Mouse (Mus musculus): ENCODE results near the gene Capn5. TPM values are rescaled to one million over a fixed set of nuclear protein-coding genes. Genes with fewer than 3 reads are reported as not detected.

Capn5 gene
- polyA plus RNA-seq, 1 experiment from 2014 or later = 14.1 TPM

DNA sequence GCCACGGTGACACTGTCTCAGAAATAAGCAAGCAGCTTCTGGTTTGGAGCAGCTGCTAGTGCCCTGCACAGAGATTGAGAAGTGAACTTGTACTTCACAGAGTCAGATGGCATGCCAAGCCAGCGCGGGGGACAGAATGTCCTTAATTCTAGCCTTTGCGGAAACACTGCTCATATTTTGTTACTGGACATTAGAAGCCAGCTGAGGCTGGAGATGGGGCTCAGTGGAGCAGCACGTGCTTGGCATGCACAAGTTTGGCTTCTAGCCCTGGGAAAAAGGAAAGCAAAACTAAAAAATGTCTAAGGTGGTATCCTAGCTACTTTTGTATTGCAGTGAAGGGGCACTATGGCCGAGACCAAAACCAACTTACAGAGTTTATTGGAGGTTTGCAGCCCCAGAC, 7.3 kb upstream of the Capn5 start:
- Histone ChIP-seq H3K4me3 (ENCODE audit: low read depth, low read length) (no peak overlapping the region), H3K36me3 (ENCODE audit: control insufficient read depth, insufficient read depth) (no peaks in the 10 kb centered on the region), H3K4me2 (ENCODE audit: low read depth, low read length) (no peak overlapping the region), H3K27me3 (ENCODE audit: control insufficient read depth, insufficient read depth, low read depth, low read length) (no peaks in the 10 kb centered on the region), H3K9me3 (replicated peaks; ENCODE audit: control insufficient read depth, low read length) (no peaks in the 10 kb centered on the region), H3K4me1 (ENCODE audit: control insufficient read depth, low read depth, low read length) (peaks cover 6% of the 10 kb centered on the region), H3K9ac (ENCODE audit: low read depth, low read length) (no peak overlapping the region), H3K27ac (ENCODE audit: low read length) (no peak overlapping the region)
- no peak for ATAC-seq (ENCODE audit: low read depth)
- WGBS (ENCODE audit: insufficient replicate concordance) = 77% methylated on average over 6 of the region's 6 CpGs

DNA sequence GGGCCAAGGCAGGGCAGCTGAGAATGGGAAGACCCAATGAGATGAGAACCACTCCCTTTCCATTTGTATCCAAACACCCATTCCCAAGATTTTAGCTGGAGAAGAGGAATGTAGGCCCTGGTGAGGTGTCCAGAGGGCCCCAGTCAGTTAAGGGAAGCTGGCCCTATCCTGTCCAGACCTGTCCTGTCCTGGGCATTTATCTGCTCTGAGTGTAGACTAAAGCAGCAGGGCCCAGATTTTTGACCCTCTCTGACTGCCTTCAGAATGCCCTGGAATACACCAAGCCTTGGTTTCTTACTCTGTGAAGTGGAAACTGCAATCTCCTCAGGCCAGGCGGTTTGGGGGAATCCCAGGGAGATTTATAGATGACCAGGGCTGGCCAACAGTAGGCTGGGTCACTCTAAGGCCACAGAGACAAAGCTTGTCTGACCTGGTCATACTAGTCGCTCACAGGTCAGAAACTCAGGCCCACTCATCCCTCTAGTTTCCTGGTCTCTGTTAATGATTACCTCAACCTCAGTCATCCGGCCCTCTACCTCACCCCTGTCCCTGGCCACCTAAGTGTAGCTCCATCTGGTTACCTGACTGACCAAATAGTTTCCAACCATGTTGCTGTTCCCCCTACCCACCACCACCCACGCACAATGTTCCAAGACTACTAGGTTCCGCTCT, 622 bp upstream of the Capn5 start:
- 70% methylated on average over 5 of the region's 5 CpGs for WGBS (ENCODE audit: insufficient replicate concordance)
- Histone ChIP-seq H3K9me3 (replicated peaks; ENCODE audit: control insufficient read depth, low read length) (no peaks in the 10 kb centered on the region), H3K27me3 (ENCODE audit: control insufficient read depth, insufficient read depth, low read depth, low read length) (no peaks in the 10 kb centered on the region), H3K36me3 (ENCODE audit: control insufficient read depth, insufficient read depth) (no peaks in the 10 kb centered on the region), H3K4me2 (ENCODE audit: low read depth, low read length) (peak overlapping the region; percentile 92), H3K4me1 (ENCODE audit: control insufficient read depth, low read depth, low read length) (peaks cover 48% of the 10 kb centered on the region), H3K4me3 (ENCODE audit: low read depth, low read length) (peak overlapping the region; percentile 93), H3K9ac (ENCODE audit: low read depth, low read length) (peak overlapping the region; percentile 83), H3K27ac (ENCODE audit: low read length) (peak overlapping the region; percentile 92)
- ATAC-seq (ENCODE audit: low read depth) = peak; percentile 14

DNA sequence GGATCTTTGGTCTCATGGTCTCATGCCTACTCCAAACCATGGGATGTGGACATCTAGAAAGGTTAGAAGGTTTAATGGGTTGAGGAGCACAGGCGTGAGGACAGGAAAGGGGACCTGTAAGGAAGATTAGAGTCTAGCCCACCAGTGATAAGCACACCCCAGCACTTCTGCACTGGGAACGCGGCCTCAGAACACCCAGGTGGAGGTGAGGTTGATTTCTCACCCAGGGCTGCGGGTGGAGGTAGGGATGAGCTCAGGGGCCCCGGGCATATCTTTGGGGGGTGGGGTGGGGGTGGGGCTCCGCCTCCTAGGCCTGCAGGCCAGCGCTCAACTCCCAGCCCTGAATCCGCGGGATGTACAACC, 527 bp downstream of the Capn5 start:
- H3K36me3 ChIP-seq (ENCODE audit: control insufficient read depth, insufficient read depth) = no peaks in the 10 kb centered on the region
- ATAC-seq (ENCODE audit: low read depth) = no peak
- peak overlapping the region; percentile 89 for H3K9ac ChIP-seq (ENCODE audit: low read depth, low read length)
- under 1% methylated on average over 9 of the region's 9 CpGs for WGBS (ENCODE audit: insufficient replicate concordance)
- H3K27ac ChIP-seq (ENCODE audit: low read length) = peak overlapping the region; percentile 92
- no peaks in the 10 kb centered on the region for H3K27me3 ChIP-seq (ENCODE audit: control insufficient read depth, insufficient read depth, low read depth, low read length)
- H3K4me2 ChIP-seq (ENCODE audit: low read depth, low read length) = peak overlapping the region; percentile 92
- H3K4me3 ChIP-seq (ENCODE audit: low read depth, low read length) = peak overlapping the region; percentile 93
- no peaks in the 10 kb centered on the region for H3K9me3 ChIP-seq (replicated peaks; ENCODE audit: control insufficient read depth, low read length)
- peaks cover 60% of the 10 kb centered on the region for H3K4me1 ChIP-seq (ENCODE audit: control insufficient read depth, low read depth, low read length)

DNA sequence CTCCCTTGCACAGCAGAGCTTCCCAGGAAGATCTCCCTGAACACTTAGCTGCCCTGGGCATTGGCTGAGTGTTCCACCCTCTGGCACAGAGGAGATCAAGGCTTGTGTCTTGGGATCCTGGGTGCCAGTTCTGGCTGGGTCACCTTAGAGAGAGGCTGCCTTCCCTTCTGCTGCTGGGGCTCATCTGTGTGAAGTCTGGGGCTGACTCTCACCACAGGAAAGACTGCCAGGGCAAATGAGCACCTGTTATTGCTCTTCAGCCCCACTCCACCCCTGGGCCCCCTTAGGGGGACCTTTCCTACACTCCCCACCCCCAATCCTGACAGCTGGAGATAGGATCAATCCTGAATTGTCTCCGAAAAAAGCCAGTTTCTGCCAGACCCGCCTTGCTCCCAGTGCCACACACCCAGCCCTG, 996 bp downstream of the Capn5 start:
- H3K4me1 ChIP-seq (ENCODE audit: control insufficient read depth, low read depth, low read length) = peaks cover 64% of the 10 kb centered on the region
- no peak for ATAC-seq (ENCODE audit: low read depth)

DNA sequence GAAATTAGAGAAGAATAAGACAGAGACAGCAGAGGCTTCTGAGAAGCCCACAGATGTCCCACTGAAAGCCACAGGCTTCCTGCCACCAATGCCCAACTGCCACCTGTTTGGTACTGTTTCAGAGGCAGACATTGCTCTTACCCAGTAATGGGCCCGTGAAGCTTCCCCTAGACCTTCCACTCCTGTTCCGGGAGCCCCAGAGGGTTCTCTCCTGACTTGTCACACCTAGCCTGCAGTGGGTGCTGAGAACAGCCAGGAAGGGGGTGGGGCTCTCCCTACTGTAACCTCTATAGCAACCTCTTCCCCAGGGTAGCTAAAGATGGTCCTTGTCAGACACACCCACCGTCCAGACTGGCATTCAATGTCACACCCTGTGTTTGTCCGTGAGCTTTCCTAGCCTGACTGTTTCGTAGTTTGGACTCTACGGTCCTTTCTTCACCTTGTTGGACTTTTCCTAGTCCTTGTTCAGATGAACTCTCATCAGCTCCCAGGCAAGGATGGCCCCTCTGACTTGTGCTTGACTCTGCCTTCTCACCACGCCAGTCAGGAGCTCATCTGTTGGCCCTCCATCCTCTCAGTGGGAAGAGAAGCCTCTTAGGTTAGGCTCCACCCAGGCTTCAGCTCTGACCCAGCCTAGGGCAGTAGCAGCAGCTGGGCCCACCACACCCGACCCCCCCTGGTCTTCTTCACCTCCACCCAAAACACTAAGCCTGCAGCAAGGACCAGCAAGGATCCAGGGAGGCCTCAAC, 1.6 kb downstream of the Capn5 start:
- peaks cover 70% of the 10 kb centered on the region for H3K4me1 ChIP-seq (ENCODE audit: control insufficient read depth, low read depth, low read length)
- WGBS (ENCODE audit: insufficient replicate concordance) = 26% methylated on average over 8 of the region's 8 CpGs

More for the DNA sequence above, 996 bp downstream of the Capn5 start:
- H3K9me3 ChIP-seq (replicated peaks; ENCODE audit: control insufficient read depth, low read length) = no peaks in the 10 kb centered on the region
- H3K4me3 ChIP-seq (ENCODE audit: low read depth, low read length) = peak overlapping the region; percentile 93
- peak overlapping the region; percentile 92 for H3K27ac ChIP-seq (ENCODE audit: low read length)
- H3K36me3 ChIP-seq (ENCODE audit: control insufficient read depth, insufficient read depth) = no peaks in the 10 kb centered on the region
- peak overlapping the region; percentile 89 for H3K9ac ChIP-seq (ENCODE audit: low read depth, low read length)
- WGBS (ENCODE audit: insufficient replicate concordance) = 30% methylated on average over 2 of the region's 2 CpGs
- H3K27me3 ChIP-seq (ENCODE audit: control insufficient read depth, insufficient read depth, low read depth, low read length) = no peaks in the 10 kb centered on the region
- H3K4me2 ChIP-seq (ENCODE audit: low read depth, low read length) = peak overlapping the region; percentile 92

DNA sequence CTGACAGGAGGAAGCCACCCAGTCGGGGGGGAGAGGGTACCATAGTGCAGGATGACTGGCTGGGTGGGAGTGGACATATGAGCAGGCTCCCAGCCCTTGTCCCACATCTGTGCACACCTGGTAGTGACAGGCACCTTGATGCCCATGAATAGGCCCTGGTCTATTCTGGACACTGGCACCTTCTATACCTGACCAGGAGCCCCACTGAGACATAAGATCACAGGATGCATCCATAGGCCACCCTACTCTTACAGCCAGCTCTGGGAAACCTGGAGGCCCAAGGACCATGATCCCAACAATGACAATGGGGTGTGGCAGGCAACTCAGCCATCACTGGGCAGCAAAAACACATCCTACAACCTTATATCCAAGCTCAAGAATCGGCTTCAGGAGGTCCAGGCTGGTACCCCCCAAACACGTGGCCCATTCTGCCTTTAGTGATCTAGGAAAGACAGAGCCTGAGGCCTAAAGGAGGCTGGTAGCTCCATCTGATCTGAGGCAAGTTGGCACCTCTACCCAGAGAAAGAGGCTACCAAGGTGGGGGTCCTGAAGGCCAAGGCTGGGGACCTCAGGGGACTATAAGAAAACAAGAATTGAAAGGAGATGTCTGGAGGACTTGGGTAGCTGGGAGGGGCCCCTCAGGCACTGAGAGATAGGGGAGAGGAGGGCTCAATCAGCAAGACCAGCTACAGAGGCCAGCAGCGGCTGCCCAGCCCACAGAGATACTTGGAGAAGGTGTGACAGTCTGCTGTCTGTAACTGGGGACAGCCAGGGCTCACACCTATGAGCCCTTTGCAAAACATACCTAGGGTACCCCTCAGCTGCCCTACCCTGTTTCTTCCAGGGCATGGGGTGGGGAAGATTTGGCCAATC, 3.0 kb downstream of the Capn5 start:
- H3K9ac ChIP-seq (ENCODE audit: low read depth, low read length) = peak overlapping the region; percentile 89
- H3K27me3 ChIP-seq (ENCODE audit: control insufficient read depth, insufficient read depth, low read depth, low read length) = no peaks in the 10 kb centered on the region
- 43% methylated on average over 4 of the region's 4 CpGs for WGBS (ENCODE audit: insufficient replicate concordance)
- H3K4me1 ChIP-seq (ENCODE audit: control insufficient read depth, low read depth, low read length) = peaks cover 84% of the 10 kb centered on the region
- H3K27ac ChIP-seq (ENCODE audit: low read length) = peak overlapping the region; percentile 92
- H3K4me2 ChIP-seq (ENCODE audit: low read depth, low read length) = peak overlapping the region; percentile 92
- H3K4me3 ChIP-seq (ENCODE audit: low read depth, low read length) = peak overlapping the region; percentile 57
- H3K9me3 ChIP-seq (replicated peaks; ENCODE audit: control insufficient read depth, low read length) = no peaks in the 10 kb centered on the region
- no peaks in the 10 kb centered on the region for H3K36me3 ChIP-seq (ENCODE audit: control insufficient read depth, insufficient read depth)
- ATAC-seq (ENCODE audit: low read depth) = peak; percentile 69

More for the DNA sequence above, 1.6 kb downstream of the Capn5 start:
- H3K27ac ChIP-seq (ENCODE audit: low read length) = peak overlapping the region; percentile 92
- peak; percentile 42 for ATAC-seq (ENCODE audit: low read depth)
- no peaks in the 10 kb centered on the region for H3K27me3 ChIP-seq (ENCODE audit: control insufficient read depth, insufficient read depth, low read depth, low read length)
- H3K9me3 ChIP-seq (replicated peaks; ENCODE audit: control insufficient read depth, low read length) = no peaks in the 10 kb centered on the region
- H3K4me3 ChIP-seq (ENCODE audit: low read depth, low read length) = peak overlapping the region; percentile 93
- no peaks in the 10 kb centered on the region for H3K36me3 ChIP-seq (ENCODE audit: control insufficient read depth, insufficient read depth)
- peak overlapping the region; percentile 92 for H3K4me2 ChIP-seq (ENCODE audit: low read depth, low read length)
- peak overlapping the region; percentile 89 for H3K9ac ChIP-seq (ENCODE audit: low read depth, low read length)

DNA sequence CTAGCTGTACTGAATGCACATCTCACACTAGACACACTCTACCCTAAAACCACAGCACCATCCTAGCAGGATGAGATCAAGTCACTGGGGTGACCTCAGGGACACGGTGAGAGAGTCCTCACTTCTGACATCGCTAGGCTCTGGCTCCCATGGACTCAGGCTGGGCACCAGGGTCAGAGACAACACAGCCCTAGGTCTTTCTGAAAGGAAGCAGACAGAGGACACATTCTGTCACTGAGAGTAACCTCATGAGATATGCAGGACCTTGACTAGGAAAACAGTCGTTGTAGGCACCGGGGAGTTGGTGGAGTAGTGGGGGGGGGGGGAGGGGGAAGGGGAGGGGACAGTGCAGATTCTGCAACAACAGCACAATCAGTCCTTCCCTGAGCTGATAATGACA, 4.7 kb downstream of the Capn5 start:
- peak overlapping the region; percentile 53 for H3K9ac ChIP-seq (ENCODE audit: low read depth, low read length)
- no peaks in the 10 kb centered on the region for H3K9me3 ChIP-seq (replicated peaks; ENCODE audit: control insufficient read depth, low read length)
- no peaks in the 10 kb centered on the region for H3K27me3 ChIP-seq (ENCODE audit: control insufficient read depth, insufficient read depth, low read depth, low read length)
- H3K27ac ChIP-seq (ENCODE audit: low read length) = peak overlapping the region; percentile 92
- peaks cover 82% of the 10 kb centered on the region for H3K4me1 ChIP-seq (ENCODE audit: control insufficient read depth, low read depth, low read length)
- ATAC-seq (ENCODE audit: low read depth) = no peak
- H3K36me3 ChIP-seq (ENCODE audit: control insufficient read depth, insufficient read depth) = no peaks in the 10 kb centered on the region
- peak overlapping the region; percentile 4; the same call in 1 of the 2 replicates for H3K4me3 ChIP-seq (ENCODE audit: low read depth, low read length)
- WGBS (ENCODE audit: insufficient replicate concordance) = 15% methylated on average over 4 of the region's 4 CpGs
- H3K4me2 ChIP-seq (ENCODE audit: low read depth, low read length) = peak overlapping the region; percentile 32; the same call in 1 of the 2 replicates

DNA sequence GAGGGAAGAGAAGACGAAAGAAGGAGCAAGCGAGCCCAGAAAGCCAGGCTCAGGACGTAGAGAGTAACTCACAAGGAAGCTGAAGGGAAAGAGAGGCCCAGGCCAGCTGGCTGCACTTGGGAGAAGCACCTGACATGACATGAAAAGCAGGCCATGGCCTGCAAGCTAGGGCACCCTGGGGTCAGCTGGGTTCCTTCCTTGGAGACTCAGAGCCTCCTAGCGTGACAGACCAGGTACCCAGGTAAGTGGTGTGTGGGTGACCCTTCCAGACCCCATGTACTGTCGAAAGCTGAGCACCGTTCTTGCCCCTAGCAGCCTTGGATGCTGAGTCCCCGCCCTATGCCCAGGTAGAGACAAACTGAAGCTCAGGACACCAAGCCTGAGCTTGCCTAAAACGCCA, 5.4 kb downstream of the Capn5 start:
- H3K27me3 ChIP-seq (ENCODE audit: control insufficient read depth, insufficient read depth, low read depth, low read length) = no peaks in the 10 kb centered on the region
- H3K4me3 ChIP-seq (ENCODE audit: low read depth, low read length) = no peak overlapping the region
- 82% methylated on average over 8 of the region's 8 CpGs for WGBS (ENCODE audit: insufficient replicate concordance)
- no peak overlapping the region; the same call in 1 of the 2 replicates for H3K4me2 ChIP-seq (ENCODE audit: low read depth, low read length)
- H3K27ac ChIP-seq (ENCODE audit: low read length) = peak overlapping the region; percentile 92
- no peak for ATAC-seq (ENCODE audit: low read depth)
- peaks cover 80% of the 10 kb centered on the region for H3K4me1 ChIP-seq (ENCODE audit: control insufficient read depth, low read depth, low read length)
- H3K9ac ChIP-seq (ENCODE audit: low read depth, low read length) = peak overlapping the region; percentile 4
- no peaks in the 10 kb centered on the region for H3K36me3 ChIP-seq (ENCODE audit: control insufficient read depth, insufficient read depth)
- no peaks in the 10 kb centered on the region for H3K9me3 ChIP-seq (replicated peaks; ENCODE audit: control insufficient read depth, low read length)
